In the genomic region with DNA sequence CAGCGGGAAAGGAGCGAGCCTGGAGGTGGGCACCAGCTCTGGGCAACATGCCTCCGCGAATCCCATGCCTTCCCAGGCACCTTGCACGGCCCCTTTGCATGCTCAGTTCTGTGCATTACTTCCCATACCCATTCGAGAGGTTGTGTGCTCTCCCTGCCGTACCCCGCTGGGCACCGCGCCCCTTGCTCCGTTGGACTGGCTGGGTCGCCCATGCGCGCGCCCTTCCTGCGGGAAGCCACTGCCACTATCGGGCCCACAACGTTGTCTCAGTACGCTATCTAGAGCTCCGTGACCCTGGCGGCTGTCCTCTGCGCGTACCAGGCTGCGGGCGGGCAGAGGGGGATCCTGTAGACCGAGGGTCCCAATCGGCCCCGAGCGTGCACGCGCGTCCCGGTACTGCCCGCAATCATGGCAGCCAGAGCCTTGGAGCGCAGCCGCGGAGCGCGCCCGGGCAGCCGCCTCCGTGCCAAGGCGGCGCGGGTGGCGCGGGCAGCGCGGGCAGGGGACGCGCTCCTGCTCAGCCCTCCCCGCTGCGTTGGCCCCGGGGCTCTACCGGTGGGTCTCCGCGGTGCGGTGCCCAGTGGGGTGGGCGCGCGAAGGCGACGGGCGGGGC, we compare ENCODE assay signal across 9 mouse cellular contexts.
DNase-seq lines count a peak whose midpoint lies in the region; ATAC-seq lines count a peak whose summit lies in the region.
"Had no signal": no experiment of that assay in that cellular context is flagged by ENCODE, and none has a peak within 500 bp of the region (broad histone marks: within the 10 kb centered on the region; RNA-seq: fewer than 3 reads in every experiment).

No protein-coding gene starts in this region.

- DNase-seq in layer of hippocampus, adult 11-12 months (ENCODE audit: low spot score) = peak; percentile 78
- DNase-seq in layer of hippocampus, adult 9-10 months (ENCODE audit: low spot score) = no peak
- DNase-seq in cerebellum, postnatal 4 days (ENCODE audit: low spot score in 2 of 2) = peak; percentile 56 to 84
- peak; percentile 71 for DNase-seq in gastrocnemius, postnatal 14 days
- DNase-seq in testis, postnatal 10 days (ENCODE audit: low spot score) = peak; percentile 81

- H3K4me3 ChIP-seq in intestine, embryonic 15.5 days (replicated peaks) = peak overlapping the region; percentile 76
- H3K4me3 ChIP-seq in limb, embryonic 12.5 days (replicated peaks) = peak overlapping the region; percentile 80
- peak overlapping the region; percentile 69 for H3K4me3 ChIP-seq in midbrain, embryonic 12.5 days

- peak; percentile 70 for ATAC-seq in intestine, embryonic 15.5 days
- peak; percentile 51; the same call in 1 of the 2 replicates for ATAC-seq in limb, embryonic 12.5 days (ENCODE audit: insufficient number of reproducible peaks, insufficient read depth, low FRiP score, low TSS enrichment, low read depth)
- peak; percentile 68 for ATAC-seq in midbrain, embryonic 12.5 days (ENCODE audit: low FRiP score, low read depth)

- peak overlapping the region; percentile 94 for H3K9ac ChIP-seq in intestine, embryonic 15.5 days
- peak overlapping the region; percentile 93 for H3K9ac ChIP-seq in limb, embryonic 12.5 days (replicated peaks)
- H3K9ac ChIP-seq in midbrain, embryonic 12.5 days (replicated peaks) = peak overlapping the region; percentile 84

- under 1% methylated on average over 48 of the region's 64 CpGs for WGBS in intestine, embryonic 15.5 days
- 1% methylated on average over 56 of the region's 64 CpGs for WGBS in limb, embryonic 12.5 days
- 3% methylated on average over 38 of the region's 64 CpGs for WGBS in midbrain, embryonic 12.5 days

- H3K27ac ChIP-seq in intestine, embryonic 15.5 days = peak overlapping the region; percentile 95
- peak overlapping the region; percentile 50; the same call in 1 of the 2 replicates for H3K27ac ChIP-seq in limb, embryonic 12.5 days
- peak overlapping the region; percentile 89 for H3K27ac ChIP-seq in midbrain, embryonic 12.5 days (replicated peaks)

- H3K36me3 ChIP-seq in intestine, embryonic 15.5 days = no peaks in the 10 kb centered on the region
- peaks cover 6% of the 10 kb centered on the region; the same call in 1 of the 2 replicates for H3K36me3 ChIP-seq in limb, embryonic 12.5 days
- no peaks in the 10 kb centered on the region for H3K36me3 ChIP-seq in midbrain, embryonic 12.5 days

- no peaks in the 10 kb centered on the region for H3K9me3 ChIP-seq in intestine, embryonic 15.5 days
- H3K9me3 ChIP-seq in limb, embryonic 12.5 days = no peaks in the 10 kb centered on the region
- H3K9me3 ChIP-seq in midbrain, embryonic 12.5 days = no peaks in the 10 kb centered on the region

- peak overlapping the region; percentile 85 for H3K4me2 ChIP-seq in intestine, embryonic 15.5 days (replicated peaks)
- peak overlapping the region; percentile 88 for H3K4me2 ChIP-seq in limb, embryonic 12.5 days
- H3K4me2 ChIP-seq in midbrain, embryonic 12.5 days (replicated peaks) = peak overlapping the region; percentile 81

- intact Hi-C loops in gastrocnemius, postnatal 14 days (cut with DNase I; ENCODE audit: low total_unique reads) = no loop called here

- H3K27me3 ChIP-seq in intestine, embryonic 15.5 days (replicated peaks) = peaks cover 39% of the 10 kb centered on the region
- H3K27me3 ChIP-seq in limb, embryonic 12.5 days = peaks cover 81% of the 10 kb centered on the region
- peaks cover 88% of the 10 kb centered on the region for H3K27me3 ChIP-seq in midbrain, embryonic 12.5 days
- H3K27me3 ChIP-seq: CH12.LX had no signal

- peaks cover 5% of the 10 kb centered on the region for H3K4me1 ChIP-seq in intestine, embryonic 15.5 days (replicated peaks)
- H3K4me1 ChIP-seq in limb, embryonic 12.5 days (replicated peaks) = peaks cover 23% of the 10 kb centered on the region
- H3K4me1 ChIP-seq in midbrain, embryonic 12.5 days = peaks cover 13% of the 10 kb centered on the region
